Mouse (Mus musculus): ENCODE measurements around the gene Armc9. TPM values are rescaled to one million over a fixed set of nuclear protein-coding genes. Genes with fewer than 3 reads are reported as not detected.

Armc9 gene
- polyA plus RNA-seq, 1 experiment = 0.81 TPM

GRCm38 (mm10) chr1:86269190-86269508 lies 114.6 kb downstream of the Armc9 start:
- Histone ChIP-seq H3K4me1 (ENCODE audit: control insufficient read depth) (peaks cover 29% of the 10 kb centered on the region), H3K4me3 (replicated peaks) (no peak overlapping the region), H3K36me3 (ENCODE audit: control insufficient read depth) (no peaks in the 10 kb centered on the region), H3K9me3 (ENCODE audit: control insufficient read depth, low read length) (no peaks in the 10 kb centered on the region), H3K27me3 (ENCODE audit: control insufficient read depth) (no peaks in the 10 kb centered on the region)
- TF ChIP-seq GATA1 (IDR thresholded peaks at IDR 0.05; ENCODE audit: low read length) (no peak), TAL1 (IDR thresholded peaks at IDR 0.05; ENCODE audit: low read length) (no peak)

GRCm38 (mm10) chr1:86271707-86272106 lies 117.1 kb downstream of the Armc9 start:
- TF ChIP-seq TAL1 (IDR thresholded peaks at IDR 0.05; ENCODE audit: low read length) = no peak
- TF ChIP-seq GATA1 (IDR thresholded peaks at IDR 0.05; ENCODE audit: low read length) = no peak

GRCm38 (mm10) chr1:86277055-86277454 lies 122.5 kb downstream of the Armc9 start:
- Histone ChIP-seq H3K4me3 (replicated peaks) (no peak overlapping the region), H3K4me1 (ENCODE audit: control insufficient read depth) (peaks cover 3% of the 10 kb centered on the region; the same call in 1 of the 2 replicates), H3K27me3 (ENCODE audit: control insufficient read depth) (no peaks in the 10 kb centered on the region), H3K9me3 (ENCODE audit: control insufficient read depth, low read length) (no peaks in the 10 kb centered on the region), H3K36me3 (ENCODE audit: control insufficient read depth) (no peaks in the 10 kb centered on the region; the same call in 1 of the 2 replicates)
- no peak for TF ChIP-seq GATA1 (IDR thresholded peaks at IDR 0.05; ENCODE audit: low read length)
- no peak for TF ChIP-seq TAL1 (IDR thresholded peaks at IDR 0.05; ENCODE audit: low read length)

More at GRCm38 (mm10) chr1:86271707-86272106, 117.1 kb downstream of the Armc9 start:
- peaks cover 26% of the 10 kb centered on the region for H3K4me1 ChIP-seq (ENCODE audit: control insufficient read depth)
- H3K9me3 ChIP-seq (ENCODE audit: control insufficient read depth, low read length) = no peaks in the 10 kb centered on the region
- no peaks in the 10 kb centered on the region; the same call in 1 of the 2 replicates for H3K36me3 ChIP-seq (ENCODE audit: control insufficient read depth)
- H3K27me3 ChIP-seq (ENCODE audit: control insufficient read depth) = no peaks in the 10 kb centered on the region
- H3K4me3 ChIP-seq (replicated peaks) = no peak overlapping the region

- no peaks in the 10 kb centered on the region for H3K27me3 ChIP-seq (ENCODE audit: control insufficient read depth)
- no peaks in the 10 kb centered on the region for H3K36me3 ChIP-seq (ENCODE audit: control insufficient read depth)
- H3K4me1 ChIP-seq (ENCODE audit: control insufficient read depth) = peaks cover 3% of the 10 kb centered on the region; the same call in 1 of the 2 replicates
- no peaks in the 10 kb centered on the region for H3K9me3 ChIP-seq (ENCODE audit: control insufficient read depth, low read length)
- no peak for TF ChIP-seq GATA1 (IDR thresholded peaks at IDR 0.05; ENCODE audit: low read length)
- no peak for TF ChIP-seq TAL1 (IDR thresholded peaks at IDR 0.05; ENCODE audit: low read length)
- H3K4me3 ChIP-seq (replicated peaks) = no peak overlapping the region
Measured at GRCm38 (mm10) chr1:86281781-86282536, 127.4 kb downstream of the Armc9 start.

GRCm38 (mm10) chr1:86284101-86284500 lies 129.5 kb downstream of the Armc9 start:
- H3K4me1 ChIP-seq (ENCODE audit: control insufficient read depth) = no peaks in the 10 kb centered on the region
- no peaks in the 10 kb centered on the region for H3K9me3 ChIP-seq (ENCODE audit: control insufficient read depth, low read length)
- H3K36me3 ChIP-seq (ENCODE audit: control insufficient read depth) = no peaks in the 10 kb centered on the region
- no peaks in the 10 kb centered on the region for H3K27me3 ChIP-seq (ENCODE audit: control insufficient read depth)
- no peak for TF ChIP-seq GATA1 (IDR thresholded peaks at IDR 0.05; ENCODE audit: low read length)
- TF ChIP-seq TAL1 (IDR thresholded peaks at IDR 0.05; ENCODE audit: low read length) = no peak
- no peak overlapping the region for H3K4me3 ChIP-seq (replicated peaks)

GRCm38 (mm10) chr1:86285295-86285694 lies 130.7 kb downstream of the Armc9 start:
- no peak for TF ChIP-seq TAL1 (IDR thresholded peaks at IDR 0.05; ENCODE audit: low read length)
- no peak for TF ChIP-seq GATA1 (IDR thresholded peaks at IDR 0.05; ENCODE audit: low read length)
- Histone ChIP-seq H3K27me3 (ENCODE audit: control insufficient read depth) (no peaks in the 10 kb centered on the region), H3K9me3 (ENCODE audit: control insufficient read depth, low read length) (no peaks in the 10 kb centered on the region), H3K36me3 (ENCODE audit: control insufficient read depth) (no peaks in the 10 kb centered on the region), H3K4me3 (replicated peaks) (no peak overlapping the region), H3K4me1 (ENCODE audit: control insufficient read depth) (no peaks in the 10 kb centered on the region)

GRCm38 (mm10) chr1:86287473-86287872 lies 132.9 kb downstream of the Armc9 start:
- H3K4me1 ChIP-seq (ENCODE audit: control insufficient read depth) = no peaks in the 10 kb centered on the region
- no peak for TF ChIP-seq TAL1 (IDR thresholded peaks at IDR 0.05; ENCODE audit: low read length)
- TF ChIP-seq GATA1 (IDR thresholded peaks at IDR 0.05; ENCODE audit: low read length) = no peak
- H3K4me3 ChIP-seq (replicated peaks) = no peak overlapping the region
- H3K27me3 ChIP-seq (ENCODE audit: control insufficient read depth) = no peaks in the 10 kb centered on the region
- no peaks in the 10 kb centered on the region for H3K36me3 ChIP-seq (ENCODE audit: control insufficient read depth)
- no peaks in the 10 kb centered on the region for H3K9me3 ChIP-seq (ENCODE audit: control insufficient read depth, low read length)

- Histone ChIP-seq H3K36me3 (ENCODE audit: control insufficient read depth) (no peaks in the 10 kb centered on the region), H3K9me3 (ENCODE audit: control insufficient read depth, low read length) (no peaks in the 10 kb centered on the region), H3K4me3 (replicated peaks) (no peak overlapping the region), H3K4me1 (ENCODE audit: control insufficient read depth) (no peaks in the 10 kb centered on the region), H3K27me3 (ENCODE audit: control insufficient read depth) (no peaks in the 10 kb centered on the region)
- no peak for TF ChIP-seq GATA1 (IDR thresholded peaks at IDR 0.05; ENCODE audit: low read length)
- no peak for TF ChIP-seq TAL1 (IDR thresholded peaks at IDR 0.05; ENCODE audit: low read length)
Measured at GRCm38 (mm10) chr1:86290452-86290851, 135.9 kb downstream of the Armc9 start.

- Histone ChIP-seq H3K27me3 (ENCODE audit: control insufficient read depth) (no peaks in the 10 kb centered on the region), H3K4me3 (replicated peaks) (no peak overlapping the region), H3K9me3 (ENCODE audit: control insufficient read depth, low read length) (no peaks in the 10 kb centered on the region), H3K4me1 (ENCODE audit: control insufficient read depth) (no peaks in the 10 kb centered on the region), H3K36me3 (ENCODE audit: control insufficient read depth) (no peaks in the 10 kb centered on the region)
- no peak for TF ChIP-seq TAL1 (IDR thresholded peaks at IDR 0.05; ENCODE audit: low read length)
- TF ChIP-seq GATA1 (IDR thresholded peaks at IDR 0.05; ENCODE audit: low read length) = no peak
Measured at GRCm38 (mm10) chr1:86293091-86293490, 138.5 kb downstream of the Armc9 start.
